Mouse (Mus musculus): ENCODE results near the gene Entpd4b.
"Not testable (repeated sequence)": the region's sequence is repeated elsewhere in the genome, so short reads cannot be mapped to it uniquely, and the experiment has no call there.

DNA sequence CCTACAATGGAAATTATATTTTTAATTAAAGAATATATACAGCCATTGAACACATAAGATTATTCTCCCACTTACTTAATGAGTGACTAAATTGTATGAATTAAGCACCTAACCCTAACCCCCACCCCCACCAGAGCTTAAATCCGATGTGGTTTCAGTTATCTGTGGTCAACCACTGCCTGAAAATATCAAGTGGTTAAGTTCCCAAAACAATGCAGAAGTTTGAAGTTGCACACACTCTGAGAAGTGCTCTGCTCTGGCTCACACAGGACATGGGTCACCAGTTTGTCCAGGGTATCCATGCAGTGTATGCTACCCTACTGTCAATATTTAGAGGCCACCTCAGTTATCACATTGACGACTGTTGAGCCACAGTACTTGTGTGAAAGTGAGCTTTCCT lies 10.2 kb upstream of the Entpd4b start:
- TF ChIP-seq CTCF, EP300 (IDR thresholded peaks at IDR 0.05; ENCODE audit: low read depth): not testable (repeated sequence)

Measured in heart, postnatal 0 days (tissue).